Mouse (Mus musculus): ENCODE measurements around the gene Map1b. TPM values are rescaled to one million over a fixed set of nuclear protein-coding genes. Genes with fewer than 3 reads are reported as not detected.

Map1b gene
- total and polyA plus RNA-seq, 2 experiments from 2014 or later, result 690 to 1,981 TPM

DNA sequence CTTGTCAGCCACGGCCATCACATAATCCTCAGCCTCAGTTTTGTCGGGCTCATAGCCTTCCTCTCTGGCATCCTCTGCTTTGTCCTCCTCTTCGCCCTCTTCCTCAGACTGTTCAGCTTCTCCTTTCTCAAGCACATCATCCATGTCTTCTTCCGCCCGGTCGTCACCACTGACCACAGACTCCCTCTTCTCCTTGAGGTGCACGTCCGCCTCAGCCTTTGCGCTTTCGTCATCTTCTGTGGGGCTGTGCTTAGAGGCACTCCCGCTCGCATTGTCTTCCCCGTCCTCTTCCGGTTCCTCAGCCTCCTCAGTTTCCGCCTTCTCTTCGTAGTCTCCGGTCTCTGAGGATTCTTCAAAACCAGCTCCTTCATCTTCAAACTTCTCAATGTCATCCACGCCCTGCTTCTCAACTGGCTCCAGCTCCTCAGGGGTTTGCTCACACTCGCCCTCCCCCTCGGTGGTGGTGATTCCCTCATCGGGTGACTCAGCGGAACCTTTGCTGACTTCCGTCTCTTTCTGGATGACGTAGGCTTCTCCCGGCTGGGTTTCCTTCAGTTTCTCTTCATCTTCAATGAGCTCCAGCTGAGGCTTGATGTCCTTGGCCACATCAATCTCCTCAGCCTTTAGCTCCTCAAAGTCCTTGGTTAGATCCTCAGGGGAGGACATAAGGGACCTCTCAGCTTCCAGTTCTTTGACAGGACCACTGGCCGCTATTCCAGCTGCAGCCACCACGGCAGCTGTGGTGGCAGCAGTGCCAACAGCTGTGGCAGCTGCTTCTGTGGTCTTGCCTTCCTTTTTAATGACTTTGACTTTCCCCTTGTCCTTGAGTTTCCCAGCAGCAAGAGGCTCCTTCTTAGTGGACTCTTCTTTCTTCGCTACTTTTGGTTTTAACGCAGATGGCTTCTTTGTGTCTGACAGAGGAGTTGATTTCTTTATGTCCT is 83.0 kb downstream of the Map1b start:
- no peak overlapping the region for H3K9ac ChIP-seq (replicated peaks; ENCODE audit: low read length)
- H3K9me3 ChIP-seq (ENCODE audit: low read length), result no peaks in the 10 kb centered on the region
- no peak overlapping the region for H3K27ac ChIP-seq
- no peak overlapping the region for H3K4me3 ChIP-seq (ENCODE audit: low read length)
- DNase-seq (ENCODE audit: low spot score) (no peak), ATAC-seq (peak; percentile 21; the same call in 1 of the 2 replicates)
- H3K27me3 ChIP-seq (ENCODE audit: insufficient read depth, low read length), result no peaks in the 10 kb centered on the region
- H3K4me1 ChIP-seq (ENCODE audit: insufficient read depth, low read length), result no peaks in the 10 kb centered on the region
- no peak for TF ChIP-seq CTCF (IDR thresholded peaks at IDR 0.05; ENCODE audit: low read depth)
- peaks cover 73% of the 10 kb centered on the region for H3K36me3 ChIP-seq (ENCODE audit: insufficient read depth, low read length)
- no peak overlapping the region for H3K4me2 ChIP-seq (ENCODE audit: low read depth, low read length)
- 91% methylated on average over 29 of the region's 29 CpGs for WGBS

DNA sequence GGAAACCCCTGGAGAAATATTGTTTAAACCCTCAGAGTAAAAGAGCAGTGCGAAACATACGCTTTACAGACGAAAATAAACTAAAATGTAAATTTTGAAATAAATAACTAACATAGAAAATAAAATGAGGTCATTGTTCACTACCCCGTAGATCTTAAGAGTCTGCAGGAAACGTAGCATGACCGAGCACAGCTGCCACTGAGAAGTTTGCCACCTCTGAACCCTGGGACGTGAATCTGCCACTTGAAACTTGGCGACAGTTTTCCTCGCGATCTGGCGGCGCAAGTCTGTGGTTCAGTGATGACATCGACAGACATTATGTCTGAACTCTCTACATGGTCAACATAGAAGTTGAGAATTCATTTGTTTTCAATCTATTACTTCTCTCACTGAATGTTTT is 92.8 kb downstream of the Map1b start:
- peaks cover 51% of the 10 kb centered on the region for H3K36me3 ChIP-seq (ENCODE audit: insufficient read depth, low read length)
- no peaks in the 10 kb centered on the region for H3K27me3 ChIP-seq (ENCODE audit: insufficient read depth, low read length)
- TF ChIP-seq CTCF (IDR thresholded peaks at IDR 0.05; ENCODE audit: low read depth), result no peak
- WGBS, result 71% methylated on average over 13 of the region's 13 CpGs
- no peak overlapping the region for H3K9ac ChIP-seq (replicated peaks; ENCODE audit: low read length)
- DNase-seq (ENCODE audit: low spot score) (no peak), ATAC-seq (no peak)
- H3K4me2 ChIP-seq (ENCODE audit: low read depth, low read length), result no peak overlapping the region
- no peak overlapping the region for H3K27ac ChIP-seq
- H3K4me3 ChIP-seq (ENCODE audit: low read length), result no peak overlapping the region
- H3K9me3 ChIP-seq (ENCODE audit: low read length), result no peaks in the 10 kb centered on the region
- no peaks in the 10 kb centered on the region for H3K4me1 ChIP-seq (ENCODE audit: insufficient read depth, low read length)

DNA sequence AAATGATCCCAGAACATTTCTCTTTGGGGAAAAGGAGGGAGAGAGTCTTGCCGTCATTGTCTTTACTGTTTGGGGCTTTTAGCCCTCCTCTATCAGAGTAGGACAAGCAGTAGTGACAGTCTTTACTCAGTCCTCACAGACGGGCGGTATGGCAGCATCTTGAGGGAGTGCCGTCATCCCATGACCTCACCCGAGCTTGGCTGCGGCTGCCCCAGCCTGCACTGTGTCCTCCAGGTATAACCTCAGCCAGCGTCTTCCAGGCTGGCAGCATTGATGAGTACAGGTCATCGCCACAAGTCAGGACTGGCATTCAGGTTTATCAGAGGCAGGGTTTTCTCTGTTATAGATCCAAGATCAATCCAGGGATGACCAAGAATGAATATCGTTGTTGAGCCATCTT is 99.7 kb downstream of the Map1b start:
- no peak overlapping the region for H3K27ac ChIP-seq
- TF ChIP-seq CTCF (IDR thresholded peaks at IDR 0.05; ENCODE audit: low read depth), result no peak
- WGBS, result 81% methylated on average over 9 of the region's 9 CpGs
- H3K36me3 ChIP-seq (ENCODE audit: insufficient read depth, low read length), result peaks cover 2% of the 10 kb centered on the region; the same call in 1 of the 2 replicates
- 0 out of 2 replicates have a peak, but pooled peaks cover 10% of the 10 kb centered on the region for H3K4me1 ChIP-seq (ENCODE audit: insufficient read depth, low read length)
- H3K4me3 ChIP-seq (ENCODE audit: low read length), result no peak overlapping the region
- no peaks in the 10 kb centered on the region for H3K27me3 ChIP-seq (ENCODE audit: insufficient read depth, low read length)
- DNase-seq (ENCODE audit: low spot score) (no peak), ATAC-seq (no peak)
- no peak overlapping the region for H3K4me2 ChIP-seq (ENCODE audit: low read depth, low read length)
- H3K9me3 ChIP-seq (ENCODE audit: low read length), result no peaks in the 10 kb centered on the region
- no peak overlapping the region for H3K9ac ChIP-seq (replicated peaks; ENCODE audit: low read length)

DNA sequence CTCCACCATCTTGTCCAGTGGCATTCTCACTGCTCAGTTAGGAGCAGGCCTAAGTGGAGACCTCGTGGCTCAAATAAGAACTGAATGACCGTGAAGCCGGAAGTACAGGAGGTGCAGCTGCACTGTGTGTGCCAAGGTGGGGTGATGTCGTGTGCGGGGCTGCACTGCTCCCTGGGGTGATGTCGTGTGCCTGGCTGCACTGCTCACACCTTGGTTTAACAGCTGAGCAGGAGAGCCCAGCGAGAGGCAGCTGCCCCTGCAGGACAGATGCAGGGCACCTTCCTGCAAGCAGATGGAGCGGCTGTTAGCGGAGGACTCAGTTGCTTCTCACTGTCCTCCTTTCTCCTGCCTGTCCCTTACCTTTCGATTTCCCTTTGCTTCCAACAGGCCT is 102.0 kb downstream of the Map1b start:
- ATAC-seq, result no peak
- peak overlapping the region; percentile 3; the same call in 1 of the 2 replicates for H3K27ac ChIP-seq
- 43% methylated on average over 10 of the region's 10 CpGs for WGBS

DNA sequence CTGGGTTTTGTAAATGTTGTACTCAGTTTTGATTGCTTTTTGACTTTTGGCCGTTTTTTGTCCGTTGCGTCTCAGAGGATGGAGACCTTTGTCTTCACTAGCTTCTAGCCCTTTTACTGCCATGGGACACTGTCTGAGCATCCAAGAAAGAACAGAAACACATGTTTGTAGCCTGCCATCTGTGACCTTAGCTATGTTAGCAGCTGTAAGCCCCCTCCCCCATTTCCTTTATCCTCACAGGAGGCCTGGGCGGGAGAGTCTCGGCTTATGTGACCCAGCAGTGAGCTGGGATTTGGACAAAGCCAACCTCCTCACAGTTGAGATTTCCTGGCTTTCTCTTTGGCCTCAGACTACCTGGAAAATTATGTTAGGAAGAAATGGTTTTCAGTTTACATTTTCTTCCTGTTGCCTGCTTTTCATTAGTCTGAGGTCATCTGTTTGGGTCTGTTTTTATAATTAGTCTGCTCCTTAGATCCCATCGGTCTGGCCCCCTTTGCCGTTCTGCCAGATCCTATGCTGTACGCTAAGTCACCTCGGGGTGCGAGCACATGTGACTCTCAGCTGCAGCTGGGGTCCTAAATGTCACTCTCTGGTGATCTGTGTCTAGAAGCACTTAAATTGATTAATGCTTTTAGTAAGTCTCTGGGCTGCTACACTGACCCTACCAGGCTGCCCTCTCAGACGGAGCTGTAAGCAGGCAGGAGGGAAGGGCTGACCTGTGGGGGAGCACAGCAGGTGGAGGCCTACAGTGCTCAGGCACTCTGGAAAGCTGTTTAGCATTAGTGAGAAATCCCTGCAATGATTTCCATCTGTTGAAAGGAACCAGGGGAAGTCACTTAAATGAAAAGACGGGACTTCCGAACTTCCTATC is 102.6 kb downstream of the Map1b start:
- Histone ChIP-seq H3K4me3 (ENCODE audit: low read length) (no peak overlapping the region), H3K9me3 (ENCODE audit: low read length) (no peaks in the 10 kb centered on the region), H3K36me3 (ENCODE audit: insufficient read depth, low read length) (no peaks in the 10 kb centered on the region), H3K9ac (replicated peaks; ENCODE audit: low read length) (no peak overlapping the region), H3K27ac (peak overlapping the region; percentile 3; the same call in 1 of the 2 replicates), H3K4me2 (ENCODE audit: low read depth, low read length) (no peak overlapping the region), H3K27me3 (ENCODE audit: insufficient read depth, low read length) (no peaks in the 10 kb centered on the region), H3K4me1 (ENCODE audit: insufficient read depth, low read length) (0 out of 2 replicates have a peak, but pooled peaks cover 10% of the 10 kb centered on the region)
- 42% methylated on average over 13 of the region's 13 CpGs for WGBS
- no peak for TF ChIP-seq CTCF (IDR thresholded peaks at IDR 0.05; ENCODE audit: low read depth)
- ATAC-seq, result no peak
- peak; percentile 29 for DNase-seq (ENCODE audit: low spot score)

More for the DNA sequence above, 102.0 kb downstream of the Map1b start:
- Histone ChIP-seq H3K4me2 (ENCODE audit: low read depth, low read length) (no peak overlapping the region), H3K4me1 (ENCODE audit: insufficient read depth, low read length) (0 out of 2 replicates have a peak, but pooled peaks cover 10% of the 10 kb centered on the region), H3K9me3 (ENCODE audit: low read length) (no peaks in the 10 kb centered on the region), H3K4me3 (ENCODE audit: low read length) (no peak overlapping the region), H3K27me3 (ENCODE audit: insufficient read depth, low read length) (no peaks in the 10 kb centered on the region), H3K9ac (replicated peaks; ENCODE audit: low read length) (no peak overlapping the region), H3K36me3 (ENCODE audit: insufficient read depth, low read length) (no peaks in the 10 kb centered on the region)
- TF ChIP-seq CTCF (IDR thresholded peaks at IDR 0.05; ENCODE audit: low read depth), result no peak
- DNase-seq (ENCODE audit: low spot score), result no peak

DNA sequence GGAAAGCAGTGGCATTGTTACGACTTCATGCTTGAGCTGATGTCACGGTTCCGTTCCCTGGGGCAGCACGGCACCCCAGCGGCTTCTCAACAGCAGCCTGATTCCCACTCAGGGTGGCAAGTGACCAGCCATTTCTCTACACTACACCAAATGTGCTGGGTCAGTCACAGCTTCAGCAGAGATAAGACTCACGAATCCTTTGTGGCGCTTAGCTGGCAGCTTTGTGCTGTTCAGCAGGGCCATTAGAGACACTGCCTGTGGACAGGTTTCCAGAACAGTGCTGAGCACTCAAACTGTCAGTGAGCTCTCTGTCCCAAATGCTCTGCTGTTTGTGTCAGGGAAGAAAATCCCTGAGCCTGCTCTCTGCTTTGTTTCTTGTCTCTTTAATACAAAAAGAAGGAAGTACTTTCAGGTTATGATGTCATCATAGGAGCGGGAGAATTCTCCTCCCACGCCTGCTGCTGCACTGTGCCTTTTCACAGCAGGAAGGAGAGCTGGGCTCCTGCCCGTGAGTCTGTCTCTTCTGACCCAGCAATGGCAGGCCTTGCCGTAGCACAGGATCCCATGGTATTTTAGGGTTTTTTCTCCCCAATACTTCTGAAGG is 103.8 kb downstream of the Map1b start:
- Histone ChIP-seq H3K36me3 (ENCODE audit: insufficient read depth, low read length) (no peaks in the 10 kb centered on the region), H3K9me3 (ENCODE audit: low read length) (no peaks in the 10 kb centered on the region), H3K27ac (peak overlapping the region; percentile 67; the same call in 1 of the 2 replicates), H3K27me3 (ENCODE audit: insufficient read depth, low read length) (no peaks in the 10 kb centered on the region), H3K4me2 (ENCODE audit: low read depth, low read length) (no peak overlapping the region), H3K9ac (replicated peaks; ENCODE audit: low read length) (no peak overlapping the region), H3K4me3 (ENCODE audit: low read length) (no peak overlapping the region), H3K4me1 (ENCODE audit: insufficient read depth, low read length) (0 out of 2 replicates have a peak, but pooled peaks cover 10% of the 10 kb centered on the region)
- 24% methylated on average over 11 of the region's 11 CpGs for WGBS
- DNase-seq (ENCODE audit: low spot score) (peak; percentile 51), ATAC-seq (0 out of 2 replicates have a peak, but pooled peaks have one; percentile 47)
- TF ChIP-seq CTCF (IDR thresholded peaks at IDR 0.05; ENCODE audit: low read depth), result no peak
